Mouse (Mus musculus): ENCODE measurements at regions not wholly inside any gene's neighbourhood (a gene's known extent, or its start where the extent isn't known, plus 50 kb on each side); places are given as distances from the start of the nearest gene placed in this dataset.

DNA sequence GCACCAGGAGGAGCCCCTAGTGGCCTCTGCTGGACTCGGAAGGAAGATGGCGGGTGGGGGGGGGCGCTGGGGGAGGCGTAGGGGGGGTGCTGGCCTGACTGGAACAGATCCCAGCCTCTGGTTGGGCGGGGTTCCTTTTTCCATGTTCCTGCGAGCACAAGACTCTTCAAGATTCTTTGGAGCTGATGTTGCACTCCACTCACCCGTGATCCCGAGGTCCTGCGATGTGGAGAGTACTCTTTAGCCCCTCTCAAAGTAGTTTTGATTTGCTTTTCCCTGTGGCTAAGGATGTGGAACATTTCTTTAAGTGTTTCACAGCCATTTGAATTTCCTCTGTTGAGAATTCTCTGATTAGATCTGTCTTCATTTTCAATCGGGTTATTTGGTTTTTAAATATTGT is 269.8 kb upstream of the 2610301B20Rik start:
- no peak overlapping the region for H3K9ac ChIP-seq
- 88% methylated on average over 10 of the region's 10 CpGs for WGBS
- H3K36me3 ChIP-seq (ENCODE audit: insufficient read depth) = no peaks in the 10 kb centered on the region
- TF ChIP-seq CTCF (IDR thresholded peaks at IDR 0.05; ENCODE audit: low read depth) = no peak
- H3K27me3 ChIP-seq (ENCODE audit: insufficient read depth, low read length) = no peaks in the 10 kb centered on the region
- H3K9me3 ChIP-seq (ENCODE audit: low read length) = no peaks in the 10 kb centered on the region
- no peaks in the 10 kb centered on the region for H3K4me1 ChIP-seq (ENCODE audit: insufficient read depth)
- ATAC-seq (no peak), DNase-seq (no peak)
- H3K27ac ChIP-seq (ENCODE audit: low read depth, low read length) = no peak overlapping the region
- H3K4me3 ChIP-seq (ENCODE audit: low read depth, low read length) = no peak overlapping the region
- no peak overlapping the region for H3K4me2 ChIP-seq (ENCODE audit: low read depth)

DNA sequence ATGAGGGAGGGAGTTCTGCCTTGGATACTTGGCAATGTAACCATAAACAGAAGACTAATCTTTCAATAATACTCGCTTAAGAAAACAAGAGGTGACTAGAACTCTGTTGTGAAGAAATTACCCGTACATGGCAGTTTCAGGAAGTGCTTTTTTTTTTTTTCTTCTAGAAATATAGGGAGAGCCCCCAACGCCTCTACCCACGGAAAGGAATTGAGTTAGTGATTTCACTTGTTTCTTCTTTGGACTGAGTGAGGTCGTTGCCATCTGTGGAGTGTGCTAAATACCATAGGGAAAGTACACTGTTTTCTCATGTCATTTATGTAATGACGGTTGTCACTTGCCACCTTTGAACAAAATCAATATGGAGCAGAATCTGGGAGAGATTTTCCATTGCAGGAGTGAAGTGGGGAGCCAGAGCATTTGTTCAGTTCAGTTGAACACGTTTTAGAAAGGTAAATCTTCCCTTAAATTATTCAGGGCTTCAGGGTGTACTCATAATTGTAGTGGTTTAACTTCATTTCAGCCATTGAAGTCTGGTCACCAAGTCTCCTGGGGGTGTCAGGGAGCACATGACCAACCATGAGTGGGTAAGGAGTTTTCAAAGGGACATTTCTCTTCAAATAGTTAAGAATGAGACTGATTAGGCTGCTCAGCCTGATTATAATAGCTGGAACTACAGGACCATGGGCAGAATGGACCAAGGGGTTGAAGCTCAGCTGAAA is 266.3 kb upstream of the 2610301B20Rik start:
- Histone ChIP-seq H3K4me3 (ENCODE audit: low read depth, low read length) (no peak overlapping the region), H3K9ac (no peak overlapping the region), H3K4me2 (ENCODE audit: low read depth) (no peak overlapping the region), H3K27me3 (ENCODE audit: insufficient read depth, low read length) (no peaks in the 10 kb centered on the region), H3K9me3 (ENCODE audit: low read length) (no peaks in the 10 kb centered on the region), H3K27ac (ENCODE audit: low read depth, low read length) (no peak overlapping the region), H3K4me1 (ENCODE audit: insufficient read depth) (no peaks in the 10 kb centered on the region), H3K36me3 (ENCODE audit: insufficient read depth) (no peaks in the 10 kb centered on the region)
- ATAC-seq (no peak), DNase-seq (no peak)
- WGBS = 78% methylated on average over 7 of the region's 7 CpGs
- no peak for TF ChIP-seq CTCF (IDR thresholded peaks at IDR 0.05; ENCODE audit: low read depth)

GRCm38 (mm10) chr4:10610784-10611183 is 263.5 kb upstream of the 2610301B20Rik start:
- Histone ChIP-seq H3K4me2 (ENCODE audit: low read depth) (no peak overlapping the region), H3K27ac (ENCODE audit: low read depth, low read length) (no peak overlapping the region), H3K4me1 (ENCODE audit: insufficient read depth) (no peaks in the 10 kb centered on the region), H3K27me3 (ENCODE audit: insufficient read depth, low read length) (no peaks in the 10 kb centered on the region), H3K9ac (no peak overlapping the region), H3K9me3 (ENCODE audit: low read length) (no peaks in the 10 kb centered on the region), H3K4me3 (ENCODE audit: low read depth, low read length) (no peak overlapping the region), H3K36me3 (ENCODE audit: insufficient read depth) (no peaks in the 10 kb centered on the region)
- 68% methylated on average over 1 of the region's 1 CpGs for WGBS
- no peak for TF ChIP-seq CTCF (IDR thresholded peaks at IDR 0.05; ENCODE audit: low read depth)
- DNase-seq = no peak
- ATAC-seq = no peak
